Mouse (Mus musculus) myocyte (in vitro differentiated cells): ENCODE data around the gene Nxf2.

Experiments used
- CEBPB ChIP-seq: IDR thresholded peaks from 2 replicates; pipeline ENCODE4 v1.6.1; 2011; ENCODE audit warnings: mild to moderate bottlenecking, moderate library complexity; ENCODE audit not compliant: poor library complexity, insufficient read depth, severe bottlenecking
- E2F4 ChIP-seq: IDR thresholded peaks from one replicate; pipeline ENCODE4 v1.6.1; 2011; ENCODE audit warnings: mild to moderate bottlenecking, control low read depth, moderate library complexity; ENCODE audit not compliant: insufficient read depth
- MYOD1 ChIP-seq, 3 experiments: IDR thresholded peaks; one replicate each; pipeline ENCODE4 v1.6.1; 2011; ENCODE audit warnings: control low read depth in 2 of 3, low read depth in 2 of 3, mild to moderate bottlenecking in 2 of 3, moderate library complexity in 1 of 3; ENCODE audit not compliant: insufficient read length in 2 of 3, control insufficient read depth in 1 of 3
- MYOG ChIP-seq, 3 experiments: IDR thresholded peaks; one replicate each; pipeline ENCODE4 v1.6.1; 2011; ENCODE audit warnings: control low read depth in 2 of 3, low read depth in 2 of 3, mild to moderate bottlenecking in 2 of 3; ENCODE audit not compliant: insufficient read length in 2 of 3, control insufficient read depth in 1 of 3, insufficient read depth in 1 of 3
- POLR2A ChIP-seq: IDR thresholded peaks from one replicate; pipeline ENCODE4 v1.6.1; 2011; ENCODE audit warnings: low read depth, mild to moderate bottlenecking, control low read depth, moderate library complexity; ENCODE audit not compliant: insufficient read length
- REST ChIP-seq: IDR thresholded peaks from one replicate; pipeline ENCODE4 v1.6.1; 2011; ENCODE audit warnings: mild to moderate bottlenecking, control low read depth, moderate library complexity; ENCODE audit not compliant: insufficient read depth, insufficient read length
- SRF ChIP-seq: IDR thresholded peaks from one replicate; pipeline ENCODE4 v1.6.1; 2011; ENCODE audit warnings: low read depth; ENCODE audit not compliant: control insufficient read depth, insufficient read length
- TCF12 ChIP-seq: IDR thresholded peaks from one replicate; pipeline ENCODE4 v1.6.1; 2011; ENCODE audit warnings: mild to moderate bottlenecking, control low read depth; ENCODE audit not compliant: poor library complexity, insufficient read depth, severe bottlenecking
- USF1 ChIP-seq: IDR thresholded peaks from one replicate; pipeline ENCODE4 v1.6.1; 2011; ENCODE audit warnings: low read depth, mild to moderate bottlenecking, control low read depth, moderate library complexity

DNA sequence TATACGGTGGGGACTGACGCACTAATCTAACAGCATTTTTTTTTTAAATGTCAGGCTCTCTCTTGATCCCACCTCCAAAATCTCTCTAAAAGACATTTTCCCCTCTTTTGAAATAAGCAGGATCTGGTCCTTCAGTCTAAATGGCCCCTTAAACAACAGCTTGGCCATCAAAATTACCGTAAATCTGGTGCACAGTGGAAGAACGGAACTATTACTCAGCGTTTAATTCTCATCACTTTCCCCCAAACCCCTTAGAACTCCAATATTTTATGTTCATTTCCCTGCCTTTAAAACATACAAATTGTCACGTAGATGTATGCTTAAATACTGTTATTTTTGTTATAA lies 44.9 kb upstream of the Nxf2 start:
- TF ChIP-seq POLR2A: no peak
- TF ChIP-seq USF1: no peak
- TF ChIP-seq SRF: no peak
- TF ChIP-seq E2F4: no peak
- TF ChIP-seq TCF12: no peak
- no peak for TF ChIP-seq CEBPB
- no peak for TF ChIP-seq REST
- TF ChIP-seq MYOD1 (IDR thresholded peaks at IDR 0.05; ENCODE audit: control insufficient read depth in 1 of 3, insufficient read length in 2 of 3, low read depth in 2 of 3): no peak
- no peak for TF ChIP-seq MYOG (IDR thresholded peaks at IDR 0.05; ENCODE audit: control insufficient read depth in 1 of 3, insufficient read depth in 1 of 3, insufficient read length in 2 of 3, low read depth in 2 of 3)
